Mouse (Mus musculus) colon, adult 2 months (tissue): ENCODE data around the gene Rpl22. TPM values are rescaled to one million over a fixed set of nuclear protein-coding genes. Genes with fewer than 3 reads are reported as not detected.

ENCODE experiments used
- polyA plus RNA-seq: library from polyadenylated mRNA; depleted of rRNA; stranded (reverse); fragments of >200 nt; gene quantifications from 2 replicates; pipeline ENCODE4 v1.2.3, GENCODE M21; 2012; rRNA removed

Rpl22 gene
- polyA plus RNA-seq = 21.3 and 24.7 TPM in 2 replicates

DNA sequence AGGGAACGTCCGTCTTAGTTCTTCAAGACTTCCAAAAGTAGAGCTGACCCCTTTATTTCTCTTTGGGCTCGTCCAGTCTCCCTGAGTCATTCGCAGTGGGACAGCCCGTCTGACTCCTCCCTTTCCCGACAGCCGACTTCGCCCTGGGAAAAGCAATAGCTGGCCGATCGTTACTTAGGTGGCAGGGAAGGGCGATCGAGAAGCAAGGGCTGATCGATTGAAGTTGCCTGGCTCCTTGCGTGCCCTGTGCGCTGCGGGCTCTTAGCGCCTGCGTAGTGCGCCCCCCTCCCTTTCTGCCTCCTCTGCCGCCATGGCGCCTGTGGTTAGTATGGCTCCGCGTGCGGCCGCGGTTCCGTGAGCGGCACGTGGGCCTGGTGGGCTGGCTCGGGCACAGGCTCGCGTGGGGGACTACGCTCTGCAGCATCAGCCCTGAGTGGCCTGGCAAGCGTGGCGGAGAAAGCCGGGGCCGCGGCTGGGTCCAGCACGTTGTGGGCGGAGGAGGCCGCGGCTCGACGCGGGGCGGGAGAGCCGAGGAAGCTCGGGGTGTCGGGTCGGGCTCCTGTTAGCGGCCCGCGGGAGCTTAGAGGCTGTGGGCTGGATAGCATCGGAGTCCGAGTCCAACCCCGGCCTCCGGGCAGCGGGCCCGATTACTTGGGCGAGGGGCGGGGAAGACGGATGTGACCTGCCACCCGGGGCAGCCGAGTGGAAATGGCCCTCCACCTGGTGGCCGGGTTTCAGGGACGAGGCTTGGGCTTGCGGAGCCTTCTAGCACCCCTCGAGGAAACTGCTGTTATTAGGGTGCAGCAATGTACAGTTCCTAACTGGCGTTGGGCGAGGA, at the start of gene Rpl22:
TSS of gene Rpl22 (plus strand) at position 169 of the 838 bp plus-strand sequence.

GRCm38 (mm10) chr4:152291562-152291961, 34.0 kb upstream of the Rpl22 start, which contains the start of gene Hes3:
Gene Hes3, minus strand, starts transcription at chr4:152291662.

GRCm38 (mm10) chr4:152296874-152297861, 28.4 kb upstream of the Rpl22 start, which contains the start of gene Icmt:
Gene Icmt, plus strand, starts transcription at chr4:152297227.

GRCm38 (mm10) chr4:152318517-152319234, 6.9 kb upstream of the Rpl22 start, which contains the start of gene Rnf207:
Gene Rnf207, minus strand, starts transcription at chr4:152318993.

DNA sequence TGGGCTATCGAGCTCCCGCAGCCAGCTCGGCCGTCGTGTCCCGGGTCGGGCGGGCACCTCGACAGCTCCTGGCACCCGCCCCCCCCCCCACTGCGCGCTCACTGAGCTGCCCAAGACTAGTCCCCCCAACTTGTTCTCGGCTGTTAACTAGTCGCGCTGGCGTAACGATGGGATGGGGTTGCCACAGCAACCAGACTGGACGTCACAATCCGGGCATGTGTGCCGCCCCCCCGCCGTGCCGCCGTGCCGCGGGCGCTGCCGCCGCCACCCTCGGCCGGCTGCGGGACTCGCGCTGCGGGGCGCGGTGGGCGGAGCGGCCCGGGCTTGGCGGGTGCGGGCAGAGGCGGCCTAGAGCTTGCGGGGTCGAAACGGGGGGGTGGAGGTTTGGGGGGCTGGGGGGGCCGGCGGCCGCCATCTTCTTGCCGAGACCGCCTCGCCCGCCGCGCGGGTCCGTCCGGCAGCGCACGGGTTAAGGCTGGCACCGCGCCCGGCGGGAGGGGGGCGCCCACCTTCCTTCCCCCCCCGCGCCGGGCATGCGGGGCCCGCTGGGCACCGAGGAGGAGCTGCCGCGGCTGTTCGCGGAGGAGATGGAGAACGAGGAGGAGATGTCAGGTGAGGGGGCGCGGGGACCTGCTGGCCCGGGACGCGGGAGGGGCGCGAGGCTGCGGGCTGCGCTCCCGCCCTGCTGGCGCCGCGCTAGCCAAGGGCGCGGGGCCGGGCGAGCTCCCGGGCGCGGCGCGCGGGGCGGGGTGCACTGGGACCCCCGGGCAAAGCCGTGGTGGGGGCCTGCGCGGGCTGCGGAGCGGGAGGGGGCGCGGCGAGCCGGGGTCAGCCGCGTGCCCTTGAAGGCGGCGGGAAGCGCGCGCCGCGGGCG, 13.1 kb downstream of the Rpl22 start, which contains the start of gene Chd5:
TSS of gene Chd5 (plus strand) at position 233 of the 874 bp plus-strand sequence.

Other genes with a start within 250 kb of the Rpl22 start
- gene Tnfrsf25, start 209.8 kb upstream of the Rpl22 start, polyA plus RNA-seq = 5.6 and 7.5 TPM in 2 replicates
- gene Espn, start 173.4 kb upstream of the Rpl22 start, polyA plus RNA-seq = 103 and 119 TPM in 2 replicates
- gene Hes2, start 166.9 kb upstream of the Rpl22 start, polyA plus RNA-seq = 4.3 and 5.0 TPM in 2 replicates
- 71.1 and 110 TPM in 2 replicates for gene Acot7, start 147.6 kb upstream of the Rpl22 start, polyA plus RNA-seq
- gene Gpr153, start 51.5 kb upstream of the Rpl22 start, polyA plus RNA-seq = 28.6 and 31.9 TPM in 2 replicates
- gene Hes3, start 34.1 kb upstream of the Rpl22 start, polyA plus RNA-seq = not detected in 2 replicates
- gene Icmt, start 28.5 kb upstream of the Rpl22 start, polyA plus RNA-seq = 28.1 and 32.6 TPM in 2 replicates
- 6.6 and 7.3 TPM in 2 replicates for gene Rnf207, start 6.7 kb upstream of the Rpl22 start, polyA plus RNA-seq
- 1.2 and 1.4 TPM in 2 replicates for gene Chd5, start 12.9 kb downstream of the Rpl22 start, polyA plus RNA-seq
- gene Nphp4, start 151.0 kb downstream of the Rpl22 start, polyA plus RNA-seq = 1.0 and 1.6 TPM in 2 replicates
- gene Kcnab2, start 152.1 kb downstream of the Rpl22 start, polyA plus RNA-seq = 4.2 and 4.8 TPM in 2 replicates